In genomic region chr2:106621251-106621650, GRCm38 (mm10) we compare ENCODE assay signal across 35 mouse cellular contexts.
"Had no signal": no experiment of that assay in that cellular context is flagged by ENCODE, and none has a peak within 500 bp of the region (broad histone marks: within the 10 kb centered on the region; RNA-seq: fewer than 3 reads in every experiment).

No protein-coding gene starts in this region.

- H3K27me3 ChIP-seq: heart, embryonic 12.5 days; heart, embryonic 13.5 days; heart, embryonic 15.5 days; hindbrain, embryonic 12.5 days; hindbrain, embryonic 13.5 days; hindbrain, embryonic 15.5 days; intestine, embryonic 15.5 days; kidney, embryonic 15.5 days had no signal

- H3K9ac ChIP-seq: heart, embryonic 12.5 days; heart, embryonic 13.5 days; heart, embryonic 15.5 days; hindbrain, embryonic 12.5 days; hindbrain, embryonic 13.5 days; hindbrain, embryonic 14.5 days; hindbrain, embryonic 15.5 days; intestine, embryonic 15.5 days; kidney, embryonic 15.5 days had no signal

- H3K9me3 ChIP-seq: heart, embryonic 10.5 days; heart, embryonic 12.5 days; heart, embryonic 13.5 days; heart, embryonic 15.5 days; hindbrain, embryonic 10.5 days; hindbrain, embryonic 12.5 days; hindbrain, embryonic 13.5 days; hindbrain, embryonic 15.5 days; intestine, embryonic 15.5 days; kidney, embryonic 15.5 days had no signal

- H3K4me1 ChIP-seq: heart, embryonic 10.5 days; heart, embryonic 13.5 days; heart, embryonic 15.5 days; hindbrain, embryonic 10.5 days; hindbrain, embryonic 12.5 days; hindbrain, embryonic 13.5 days; hindbrain, embryonic 15.5 days; intestine, embryonic 15.5 days; kidney, embryonic 15.5 days had no signal

- H3K4me2 ChIP-seq: heart, embryonic 11.5 days; heart, embryonic 12.5 days; heart, embryonic 13.5 days; heart, embryonic 15.5 days; hindbrain, embryonic 12.5 days; hindbrain, embryonic 13.5 days; hindbrain, embryonic 14.5 days; hindbrain, embryonic 15.5 days; intestine, embryonic 15.5 days; kidney, embryonic 15.5 days had no signal

- ATAC-seq: hindbrain, embryonic 16.5 days; hindbrain, postnatal 0 days; inflammation-experienced regulatory T-cells, adult 6 months; intestine, embryonic 15.5 days; intestine, embryonic 16.5 days; intestine, postnatal 0 days had no signal

- H3K36me3 ChIP-seq: heart, embryonic 10.5 days; heart, embryonic 12.5 days; heart, embryonic 13.5 days; heart, embryonic 15.5 days; hindbrain, embryonic 10.5 days; hindbrain, embryonic 12.5 days; hindbrain, embryonic 13.5 days; hindbrain, embryonic 15.5 days; intestine, embryonic 15.5 days; kidney, embryonic 15.5 days had no signal

- H3K27ac ChIP-seq: heart, embryonic 10.5 days; heart, embryonic 13.5 days; heart, embryonic 15.5 days; hindbrain, embryonic 10.5 days; hindbrain, embryonic 12.5 days; hindbrain, embryonic 13.5 days; hindbrain, embryonic 14.5 days; hindbrain, embryonic 15.5 days; hindbrain, postnatal 0 days; intestine, embryonic 15.5 days; kidney, embryonic 15.5 days; kidney, postnatal 0 days; layer of hippocampus, adult 2 months had no signal

- DNase-seq: heart, postnatal 10 days; heart, postnatal 14 days; heart, postnatal 36 days; heart, postnatal 4 days; kidney, adult 11 months; kidney, adult 18-20 months; kidney, adult 2 months; kidney, adult 8-10 months; kidney, adult 9 months; kidney, postnatal 10 days; kidney, postnatal 14 days; kidney, postnatal 25 days; kidney, postnatal 36 days; kidney, postnatal 4 days; layer of hippocampus, adult 9-11 months; layer of hippocampus, postnatal 36 days had no signal

- H3K4me3 ChIP-seq: heart, embryonic 10.5 days; heart, embryonic 12.5 days; heart, embryonic 13.5 days; heart, embryonic 15.5 days; hindbrain, embryonic 10.5 days; hindbrain, embryonic 12.5 days; hindbrain, embryonic 13.5 days; hindbrain, embryonic 15.5 days; intestine, embryonic 15.5 days; kidney, embryonic 15.5 days; layer of hippocampus, adult 2 months had no signal
